Comparison of ENCODE assay signal across 7 mouse cellular contexts in the genomic region with DNA sequence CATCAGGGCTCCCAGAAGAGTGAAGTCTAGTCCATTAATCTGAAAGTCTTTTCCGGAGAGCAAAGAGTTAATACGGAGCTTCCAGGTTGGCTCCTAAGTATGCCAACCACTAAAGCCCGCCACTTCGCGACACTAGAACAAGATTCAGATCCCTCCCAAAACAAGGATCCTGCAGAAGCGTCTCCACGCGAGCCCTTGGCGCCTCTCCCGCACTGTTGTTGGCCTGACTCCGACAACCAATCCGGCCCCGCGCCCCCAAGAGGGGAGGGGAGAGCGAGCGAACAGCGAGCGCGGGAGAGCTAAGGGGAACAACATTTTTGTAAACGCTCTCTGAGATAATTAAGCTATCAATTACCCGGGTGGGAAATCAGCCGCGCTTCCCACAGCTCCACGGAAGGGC. TPM values are rescaled to one million over a fixed set of nuclear protein-coding genes. Genes with fewer than 3 reads are reported as not detected.
DNase-seq lines count a peak whose midpoint lies in the region; ATAC-seq and TF ChIP-seq lines count a peak whose summit lies in the region.

No protein-coding gene starts in this region.

- peak overlapping the region; percentile 0 to 5; a peak in 3 of 4 replicates for H3K4me3 ChIP-seq in ES-E14 (ENCODE audit: insufficient read depth in 1 of 2, low read depth in 1 of 2, low read length in 2 of 2, poor library complexity in 1 of 2, severe bottlenecking in 1 of 2)
- H3K4me3 ChIP-seq in forebrain, embryonic 10.5 days = peak overlapping the region; percentile 87
- H3K4me3 ChIP-seq in hindbrain, embryonic 16.5 days (ENCODE audit: low read length) = peak overlapping the region; percentile 76
- peak overlapping the region; percentile 76 for H3K4me3 ChIP-seq in neural tube, embryonic 14.5 days (ENCODE audit: low read depth, low read length)

- H3K9ac ChIP-seq in ES-E14 (ENCODE audit: insufficient read depth, low read depth, low read length, poor library complexity, severe bottlenecking) = no peak overlapping the region
- peak overlapping the region; percentile 94 for H3K9ac ChIP-seq in hindbrain, embryonic 16.5 days (ENCODE audit: low read depth, low read length)
- H3K9ac ChIP-seq in neural tube, embryonic 14.5 days (replicated peaks; ENCODE audit: low read depth, low read length) = peak overlapping the region; percentile 41

- under 1% methylated on average over 24 of the region's 24 CpGs for WGBS in forebrain, embryonic 10.5 days
- 3% methylated on average over 21 of the region's 24 CpGs for WGBS in hindbrain, embryonic 16.5 days
- WGBS in neural tube, embryonic 14.5 days = under 1% methylated on average over 24 of the region's 24 CpGs

- H3K36me3 ChIP-seq in ES-E14 (ENCODE audit: control insufficient read depth, insufficient read depth, low read length, poor library complexity, severe bottlenecking) = no peaks in the 10 kb centered on the region
- no peaks in the 10 kb centered on the region for H3K36me3 ChIP-seq in forebrain, embryonic 10.5 days (replicated peaks)
- H3K36me3 ChIP-seq in hindbrain, embryonic 16.5 days (ENCODE audit: control insufficient read depth, insufficient read depth, low read length) = no peaks in the 10 kb centered on the region
- no peaks in the 10 kb centered on the region for H3K36me3 ChIP-seq in neural tube, embryonic 14.5 days (ENCODE audit: control insufficient read depth, insufficient read depth, low read length)

- in situ Hi-C loops in ES-E14 (cut with MboI; ENCODE audit: low sequenced_read_pairs in 2 of 2, unreplicated experiment in 2 of 2) = no loop called here

- H3K27ac ChIP-seq in ES-E14 (ENCODE audit: insufficient read depth, low read depth, low read length, poor library complexity, severe bottlenecking) = no peak overlapping the region
- H3K27ac ChIP-seq in forebrain, embryonic 10.5 days = no peak overlapping the region
- peak overlapping the region; percentile 87; the same call in 1 of the 2 replicates for H3K27ac ChIP-seq in hindbrain, embryonic 16.5 days (ENCODE audit: low read depth, low read length)
- no peak overlapping the region for H3K27ac ChIP-seq in neural tube, embryonic 14.5 days (ENCODE audit: low read depth, low read length)

- peak overlapping the region; percentile 59 for H3K4me2 ChIP-seq in hindbrain, embryonic 16.5 days (ENCODE audit: low read length)
- peak overlapping the region; percentile 85 for H3K4me2 ChIP-seq in neural tube, embryonic 14.5 days (ENCODE audit: low read depth, low read length)

- no peaks in the 10 kb centered on the region for H3K9me3 ChIP-seq in ES-E14 (ENCODE audit: control insufficient read depth, insufficient read depth, low read depth, low read length)
- H3K9me3 ChIP-seq in forebrain, embryonic 10.5 days = no peaks in the 10 kb centered on the region
- H3K9me3 ChIP-seq in hindbrain, embryonic 16.5 days (ENCODE audit: control insufficient read depth, low read length) = no peaks in the 10 kb centered on the region
- H3K9me3 ChIP-seq in neural tube, embryonic 14.5 days (ENCODE audit: control insufficient read depth, low read length) = no peaks in the 10 kb centered on the region

- no peaks in the 10 kb centered on the region for H3K4me1 ChIP-seq in ES-E14 (ENCODE audit: control insufficient read depth in 2 of 2, insufficient read depth in 2 of 2, low read length in 2 of 2, poor library complexity in 1 of 2)
- peaks cover 31% of the 10 kb centered on the region for H3K4me1 ChIP-seq in forebrain, embryonic 10.5 days
- H3K4me1 ChIP-seq in hindbrain, embryonic 16.5 days (ENCODE audit: control insufficient read depth, insufficient read depth, low read depth, low read length) = peaks cover 16% of the 10 kb centered on the region
- peaks cover 12% of the 10 kb centered on the region; the same call in 1 of the 2 replicates for H3K4me1 ChIP-seq in neural tube, embryonic 14.5 days (ENCODE audit: control insufficient read depth, insufficient read depth, low read length)

- ATAC-seq in hindbrain, embryonic 16.5 days = 0 out of 2 replicates have a peak, but pooled peaks have one; percentile 14
- peak; percentile 9; the same call in 1 of the 2 replicates for ATAC-seq in neural tube, embryonic 14.5 days (ENCODE audit: low read depth)
- no peak for ATAC-seq in granulocyte monocyte progenitor cell, adult 5-6 weeks (replicated peaks; ENCODE audit: poor library complexity, severe bottlenecking)

- no peak for DNase-seq in ES-E14 (ENCODE audit: low read depth, low spot score)
- peak; percentile 86 for DNase-seq in brain, adult 2 months (ENCODE audit: low read depth, low spot score)
- DNase-seq in forebrain, embryonic 10.5 days (ENCODE audit: extremely low spot score, low spot score) = peak; percentile 57
- DNase-seq in liver = peak; percentile 5

- peaks cover 58% of the 10 kb centered on the region for H3K27me3 ChIP-seq in forebrain, embryonic 10.5 days (ENCODE audit: poor library complexity, severe bottlenecking)
- no peaks in the 10 kb centered on the region; the same call in 1 of the 2 replicates for H3K27me3 ChIP-seq in hindbrain, embryonic 16.5 days (replicated peaks; ENCODE audit: control insufficient read depth, insufficient read depth, low read length)
- H3K27me3 ChIP-seq in neural tube, embryonic 14.5 days (ENCODE audit: control insufficient read depth, insufficient read depth, low read length) = no peaks in the 10 kb centered on the region

TF ChIP-seq in ES-E14, 5 proteins besides CTCF, POLR2A, EP300 and RAD21:
- TF ChIP-seq ZNF384 (IDR thresholded peaks at IDR 0.05; ENCODE audit: low read depth, low read length) (no peak), HCFC1 (IDR thresholded peaks at IDR 0.05; ENCODE audit: borderline replicate concordance, insufficient read depth, low read length) (no peak), CHD2 (IDR thresholded peaks at IDR 0.05; ENCODE audit: low read depth, low read length) (no peak), ZC3H11A (IDR thresholded peaks at IDR 0.05; ENCODE audit: borderline replicate concordance, low read depth, low read length) (no peak), MAFK (IDR thresholded peaks at IDR 0.05; ENCODE audit: insufficient read depth, low read depth, low read length) (no peak)
TF ChIP-seq in ES-E14: peak in this region for 0.

RNA-seq across cellular contexts. Expression of gene Astn2, which starts 1.8 kb away (rescaled TPM):
- total RNA-seq in ES-E14 (2012; rRNA removed) = 0.04 and 0.16 TPM in 2 replicates
- 0.21 and 0.27 TPM in 2 replicates for polyA plus RNA-seq in forebrain, embryonic 10.5 days (2016; fragmentation: Nextera tagmentation; extraction: Ambion mirVana)
- 0.94 and 1.8 TPM in 2 replicates for polyA plus RNA-seq in hindbrain, embryonic 16.5 days (2015; fragmentation: Nextera tagmentation; extraction: Ambion mirVana)
- 4.9 and 6.3 TPM in 2 replicates for polyA plus RNA-seq in neural tube, embryonic 14.5 days (2014; fragmentation: Nextera tagmentation; extraction: Ambion mirVana)
- not detected in 2 replicates for total RNA-seq in granulocyte monocyte progenitor cell, adult 5-6 weeks (2014; fragmentation: Nextera tagmentation)
- total RNA-seq in granulocyte monocyte progenitor cell, adult 5-6 weeks (2017) = not detected in 2 replicates

Comparison
In these comparisons a context has a peak if more than half of its experiments do, and no peak if none do; other contexts are left out.
1. H3K4me3 ChIP-seq: peak in every context shown above with its lines; median percentile 87 in forebrain, embryonic 10.5 days; 76 in hindbrain, embryonic 16.5 days; 76 in neural tube, embryonic 14.5 days; 2 in ES-E14.